Mouse (Mus musculus) megakaryocyte, adult 5-6 weeks (primary cell): ENCODE measurements around the gene 4930467E23Rik. TPM values are rescaled to one million over a fixed set of nuclear protein-coding genes. Genes with fewer than 3 reads are reported as not detected.
"Not testable (repeated sequence)": the region's sequence is repeated elsewhere in the genome, so short reads cannot be mapped to it uniquely, and the experiment has no call there.

Source experiments
- ATAC-seq: 2 replicates; pipeline ENCODE4 v1.8.0; 2016; ENCODE audit warnings: mild to moderate bottlenecking, inconsistent platforms; ENCODE audit not compliant: poor library complexity, severe bottlenecking
- total RNA-seq, 2 experiments: library from RNA; stranded (forward) in 1 of 2; stranded (reverse) in 1 of 2; fragments of 153-499, 151-499 nt in 1 of 2; fragments of 221-1000, 200-1000 nt in 1 of 2; gene quantifications; 2 replicates each; pipeline versions ENCODE4 v1.2.3 to v1.2.4; 2015 to 2017

4930467E23Rik gene
- total RNA-seq, 2 experiments from 2014 or later, result not detected

GRCm38 (mm10) chr8:19709488-19709887, 19.9 kb upstream of the 4930467E23Rik start:
- ATAC-seq, result not testable (repeated sequence)

GRCm38 (mm10) chr8:19711171-19711860, 18.1 kb upstream of the 4930467E23Rik start:
- not testable (repeated sequence) for ATAC-seq

- ATAC-seq, result not testable (repeated sequence)
These were observed 17.1 kb upstream of the 4930467E23Rik start for GRCm38 (mm10) chr8:19712227-19712750.

- not testable (repeated sequence) for ATAC-seq
These were observed 16.6 kb upstream of the 4930467E23Rik start for GRCm38 (mm10) chr8:19712816-19713215.

- not testable (repeated sequence) for ATAC-seq
These were observed 16.0 kb upstream of the 4930467E23Rik start for GRCm38 (mm10) chr8:19713232-19713834.

- not testable (repeated sequence) for ATAC-seq
These were observed 14.9 kb upstream of the 4930467E23Rik start for GRCm38 (mm10) chr8:19714426-19714825.

- not testable (repeated sequence) for ATAC-seq
These were observed 14.1 kb upstream of the 4930467E23Rik start for GRCm38 (mm10) chr8:19715266-19715665.

GRCm38 (mm10) chr8:19717851-19718250, 11.5 kb upstream of the 4930467E23Rik start:
- not testable (repeated sequence) for ATAC-seq

- not testable (repeated sequence) for ATAC-seq
These were observed 9.9 kb upstream of the 4930467E23Rik start for GRCm38 (mm10) chr8:19719513-19719912.

GRCm38 (mm10) chr8:19724871-19725270, 4.5 kb upstream of the 4930467E23Rik start:
- ATAC-seq, result not testable (repeated sequence)

- ATAC-seq, result not testable (repeated sequence)
These were observed 22.4 kb downstream of the 4930467E23Rik start for GRCm38 (mm10) chr8:19751773-19752172.

- ATAC-seq, result not testable (repeated sequence)
These were observed 24.8 kb downstream of the 4930467E23Rik start for GRCm38 (mm10) chr8:19754178-19754577.

GRCm38 (mm10) chr8:19754961-19755360, 25.6 kb downstream of the 4930467E23Rik start:
- ATAC-seq, result not testable (repeated sequence)

GRCm38 (mm10) chr8:19761660-19762059, 32.3 kb downstream of the 4930467E23Rik start:
- not testable (repeated sequence) for ATAC-seq

GRCm38 (mm10) chr8:19762860-19763592, 33.6 kb downstream of the 4930467E23Rik start:
- not testable (repeated sequence) for ATAC-seq

- not testable (repeated sequence) for ATAC-seq
These were observed 36.2 kb downstream of the 4930467E23Rik start for GRCm38 (mm10) chr8:19765531-19765930.

- ATAC-seq, result not testable (repeated sequence)
These were observed 44.1 kb downstream of the 4930467E23Rik start for GRCm38 (mm10) chr8:19773461-19773860.

GRCm38 (mm10) chr8:19776311-19776710, 46.9 kb downstream of the 4930467E23Rik start:
- ATAC-seq, result not testable (repeated sequence)

GRCm38 (mm10) chr8:19777500-19777899, 48.1 kb downstream of the 4930467E23Rik start:
- not testable (repeated sequence) for ATAC-seq

GRCm38 (mm10) chr8:19778126-19778525, 48.8 kb downstream of the 4930467E23Rik start:
- not testable (repeated sequence) for ATAC-seq

GRCm38 (mm10) chr8:19778891-19779290, 49.5 kb downstream of the 4930467E23Rik start:
- ATAC-seq, result not testable (repeated sequence)
